Mouse (Mus musculus): ENCODE measurements around the gene Uxs1.

Gene Uxs1

GRCm38 (mm10) chr1:43827763-43828194, at the start of gene Uxs1:
TSS of gene Uxs1 (minus strand) at chr1:43827800.
- peak; percentile 99 for DNase-seq (ENCODE audit: inconsistent ontology term)

- no peak for DNase-seq (ENCODE audit: inconsistent ontology term)
These were observed 49.6 kb upstream of the Uxs1 start for GRCm38 (mm10) chr1:43877233-43877632.

GRCm38 (mm10) chr1:43871116-43871515, 43.5 kb upstream of the Uxs1 start:
- no peak for DNase-seq (ENCODE audit: inconsistent ontology term)

- DNase-seq (ENCODE audit: inconsistent ontology term): no peak
These were observed 40.9 kb upstream of the Uxs1 start for GRCm38 (mm10) chr1:43868510-43868909.

GRCm38 (mm10) chr1:43864758-43865157, 37.2 kb upstream of the Uxs1 start:
- no peak for DNase-seq (ENCODE audit: inconsistent ontology term)

- peak; percentile 45 for DNase-seq (ENCODE audit: inconsistent ontology term)
These were observed 35.0 kb upstream of the Uxs1 start for GRCm38 (mm10) chr1:43862614-43863013.

GRCm38 (mm10) chr1:43858988-43859387, 31.4 kb upstream of the Uxs1 start:
- DNase-seq (ENCODE audit: inconsistent ontology term): no peak

GRCm38 (mm10) chr1:43857656-43858055, 30.1 kb upstream of the Uxs1 start:
- no peak for DNase-seq (ENCODE audit: inconsistent ontology term)

GRCm38 (mm10) chr1:43855591-43855990, 28.0 kb upstream of the Uxs1 start:
- no peak for DNase-seq (ENCODE audit: inconsistent ontology term)

GRCm38 (mm10) chr1:43843398-43843797, 15.8 kb upstream of the Uxs1 start:
- no peak for DNase-seq (ENCODE audit: inconsistent ontology term)

GRCm38 (mm10) chr1:43837236-43837635, 9.6 kb upstream of the Uxs1 start:
- DNase-seq (ENCODE audit: inconsistent ontology term): peak; percentile 15

- DNase-seq (ENCODE audit: inconsistent ontology term): no peak
These were observed 2.5 kb upstream of the Uxs1 start for GRCm38 (mm10) chr1:43830096-43830495.

GRCm38 (mm10) chr1:43827002-43827762, 418 bp downstream of the Uxs1 start:
- DNase-seq (ENCODE audit: inconsistent ontology term): no peak

- DNase-seq (ENCODE audit: inconsistent ontology term): no peak
These were observed 985 bp downstream of the Uxs1 start for GRCm38 (mm10) chr1:43826628-43827001.

GRCm38 (mm10) chr1:43823406-43823805, 4.2 kb downstream of the Uxs1 start:
- no peak for DNase-seq (ENCODE audit: inconsistent ontology term)

- no peak for DNase-seq (ENCODE audit: inconsistent ontology term)
These were observed 5.0 kb downstream of the Uxs1 start for GRCm38 (mm10) chr1:43822586-43822985.

GRCm38 (mm10) chr1:43821804-43822203, 5.8 kb downstream of the Uxs1 start:
- no peak for DNase-seq (ENCODE audit: inconsistent ontology term)

- no peak for DNase-seq (ENCODE audit: inconsistent ontology term)
These were observed 7.0 kb downstream of the Uxs1 start for GRCm38 (mm10) chr1:43820571-43820970.

- peak; percentile 77 for DNase-seq (ENCODE audit: inconsistent ontology term)
These were observed 8.5 kb downstream of the Uxs1 start for GRCm38 (mm10) chr1:43819091-43819490.

GRCm38 (mm10) chr1:43818356-43818755, 9.2 kb downstream of the Uxs1 start:
- DNase-seq (ENCODE audit: inconsistent ontology term): no peak

GRCm38 (mm10) chr1:43811764-43812163, 15.8 kb downstream of the Uxs1 start:
- DNase-seq (ENCODE audit: inconsistent ontology term): no peak

GRCm38 (mm10) chr1:43811055-43811454, 16.5 kb downstream of the Uxs1 start:
- no peak for DNase-seq (ENCODE audit: inconsistent ontology term)

- DNase-seq (ENCODE audit: inconsistent ontology term): no peak
These were observed 18.2 kb downstream of the Uxs1 start for GRCm38 (mm10) chr1:43809351-43809750.
